Mouse (Mus musculus): ENCODE results near the gene Spata13.

DNA sequence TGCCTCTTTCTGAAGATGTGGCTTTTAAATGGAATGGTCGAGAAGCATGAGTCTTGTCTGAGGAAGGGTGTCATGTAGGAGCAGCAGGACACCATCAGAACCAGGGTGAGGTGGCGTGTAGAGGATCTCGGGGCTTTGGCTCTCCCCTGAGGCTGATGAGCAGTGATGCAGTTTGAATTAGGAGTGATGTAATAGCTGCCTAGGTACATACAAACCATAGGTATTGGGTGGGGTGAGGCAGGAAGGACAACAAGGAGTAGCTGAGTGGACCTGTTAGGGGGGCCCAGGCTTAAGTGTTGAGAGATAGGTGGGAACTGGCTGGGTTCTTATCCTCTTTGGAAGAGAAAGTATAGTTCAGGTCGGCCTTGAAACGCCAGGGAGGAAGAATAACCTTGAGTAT, 106.7 kb downstream of the Spata13 start:
- TF ChIP-seq CTCF (IDR thresholded peaks at IDR 0.05; ENCODE audit: extremely low read depth, insufficient read length, insufficient replicate concordance, low read depth, low read length) (no peak), POLR2A (IDR thresholded peaks at IDR 0.05; ENCODE audit: low read depth, low read length) (no peak)
